Mouse (Mus musculus) intestine, embryonic 15.5 days (tissue): ENCODE results near the gene Hoxa7. TPM values are rescaled to one million over a fixed set of nuclear protein-coding genes. Genes with fewer than 3 reads are reported as not detected.

ENCODE experiments used
- ATAC-seq: fragments of 200-750 bp; cut with Nextera tagmentation; 2 replicates; pipeline ENCODE4 v1.8.0; 2017; ENCODE audit warnings: moderate TSS enrichment, moderate library complexity
- H3K27ac ChIP-seq: fragments of 300-500 bp; sonication (generic); 2 replicates; pipeline ENCODE4 v1.5.1; 2015; ENCODE audit warnings: mild to moderate bottlenecking, inconsistent platforms
- H3K27me3 ChIP-seq: fragments of 300-500 bp; sonication (generic); replicated peaks from 2 replicates; pipeline ENCODE4 v1.6.1; 2015; ENCODE audit warnings: inconsistent platforms
- H3K36me3 ChIP-seq: fragments of 300-500 bp; sonication (generic); 2 replicates; pipeline ENCODE4 v1.6.1; 2015; ENCODE audit warnings: inconsistent platforms
- H3K4me1 ChIP-seq: fragments of 300-500 bp; sonication (generic); replicated peaks from 2 replicates; pipeline ENCODE4 v1.6.1; 2015; ENCODE audit warnings: inconsistent platforms
- H3K4me2 ChIP-seq: fragments of 300-500 bp; sonication (generic); replicated peaks from 2 replicates; pipeline ENCODE4 v1.6.1; 2015; ENCODE audit warnings: mild to moderate bottlenecking, inconsistent platforms
- H3K4me3 ChIP-seq: fragments of 300-500 bp; sonication (generic); replicated peaks from 2 replicates; pipeline ENCODE4 v1.5.1; 2015; ENCODE audit warnings: inconsistent platforms
- H3K9ac ChIP-seq: fragments of 300-500 bp; sonication (generic); 2 replicates; pipeline ENCODE4 v1.6.1; 2015; ENCODE audit warnings: inconsistent platforms
- H3K9me3 ChIP-seq: fragments of 300-500 bp; sonication (generic); 2 replicates; pipeline ENCODE4 v1.6.1; 2016; ENCODE audit warnings: inconsistent platforms
- WGBS: fragments of 180-500 bp; shearing (Covaris S2); methylation state at CpG from one replicate; pipeline ENCODE4 v1.1.7; 2015; 5-methylcytosine and 5-hydroxymethylcytosine counted together
- polyA plus RNA-seq: library from polyadenylated mRNA; unstranded; fragments of >200 nt; fragmentation: Nextera tagmentation; extraction: Ambion mirVana; gene quantifications from 2 replicates; pipeline ENCODE4 v1.2.1, GENCODE M21; 2015

Hoxa7 gene
- polyA plus RNA-seq, 1 experiment from 2014 or later: 9.4 TPM

GRCm38 (mm10) chr6:52211170-52211935, 10.3 kb downstream of the Hoxa7 start:
- peak overlapping the region; percentile 52 for H3K4me3 ChIP-seq
- H3K4me1 ChIP-seq: peaks cover 40% of the 10 kb centered on the region
- H3K4me2 ChIP-seq: peak overlapping the region; percentile 69
- H3K9me3 ChIP-seq: no peaks in the 10 kb centered on the region
- WGBS: 2% methylated on average over 37 of the region's 37 CpGs
- no peaks in the 10 kb centered on the region for H3K36me3 ChIP-seq
- ATAC-seq: peak; percentile 72
- H3K27ac ChIP-seq: peak overlapping the region; percentile 48; the same call in 1 of the 2 replicates
- peak overlapping the region; percentile 69 for H3K9ac ChIP-seq
- peaks cover 75% of the 10 kb centered on the region for H3K27me3 ChIP-seq

DNA sequence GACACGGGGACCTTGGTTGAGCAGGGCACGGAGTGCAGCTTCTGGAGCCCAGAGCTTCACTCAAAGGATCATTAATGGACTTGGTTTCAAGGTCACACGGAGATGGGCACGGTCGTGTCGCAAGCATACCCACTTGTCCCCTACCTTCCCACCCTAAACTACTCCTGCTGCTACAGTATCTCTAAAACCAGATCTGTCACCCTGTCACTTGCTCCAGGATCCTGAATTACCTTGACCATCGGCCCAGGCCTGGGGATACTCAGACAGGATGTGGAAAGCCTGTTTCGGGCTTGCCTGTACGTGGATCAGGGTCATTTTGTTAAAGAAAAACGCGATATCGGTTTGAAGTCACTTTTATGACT, 12.0 kb downstream of the Hoxa7 start:
- H3K4me3 ChIP-seq: peak overlapping the region; percentile 39
- peak overlapping the region; percentile 91 for H3K4me2 ChIP-seq
- 0 out of 2 replicates have a peak overlapping the region, but pooled peaks have one; percentile 27 for H3K27ac ChIP-seq
- no peaks in the 10 kb centered on the region for H3K9me3 ChIP-seq
- H3K9ac ChIP-seq: peak overlapping the region; percentile 15
- 28% methylated on average over 12 of the region's 12 CpGs for WGBS
- peaks cover 39% of the 10 kb centered on the region for H3K4me1 ChIP-seq
- no peaks in the 10 kb centered on the region for H3K36me3 ChIP-seq
- H3K27me3 ChIP-seq: peaks cover 72% of the 10 kb centered on the region
- ATAC-seq: no peak

DNA sequence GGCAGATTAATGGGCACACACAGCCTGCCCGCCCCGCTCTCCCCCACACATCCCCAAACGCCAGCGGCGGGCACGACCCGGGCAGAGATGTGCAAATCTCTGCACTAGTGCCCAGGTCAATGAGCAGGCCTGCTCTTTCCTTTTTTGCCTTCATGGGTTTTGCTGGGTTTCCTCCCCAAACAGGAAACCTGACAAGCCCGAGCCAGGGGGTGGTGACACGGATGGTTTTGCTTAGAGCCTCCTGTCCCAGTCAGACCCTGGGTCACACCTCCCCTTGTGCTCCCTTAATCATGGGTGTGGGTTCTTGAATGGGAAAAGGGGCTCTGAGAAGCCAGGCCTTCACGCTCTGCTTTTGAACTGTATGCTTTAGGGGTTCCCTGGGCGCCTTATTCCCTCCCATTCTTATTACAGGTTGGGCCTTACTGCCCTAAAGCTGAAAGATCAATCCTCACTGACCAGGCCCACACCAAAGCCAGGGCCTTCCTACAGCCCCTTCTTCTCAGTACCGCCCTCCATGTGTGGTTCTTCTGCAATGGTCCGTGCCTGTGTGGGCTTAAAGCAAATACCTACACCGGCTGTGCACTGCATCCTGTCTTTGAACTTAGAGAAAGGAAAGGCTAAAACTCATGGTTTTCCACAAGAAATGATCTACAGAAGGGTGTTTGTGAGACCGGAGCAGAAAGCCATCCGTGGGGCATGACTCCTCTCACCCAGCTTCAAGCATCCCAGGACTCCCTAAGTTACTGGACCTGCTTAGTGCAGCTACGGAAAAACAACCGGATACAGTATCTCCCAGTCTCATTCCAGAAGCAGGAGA, 12.6 kb downstream of the Hoxa7 start:
- 28% methylated on average over 17 of the region's 18 CpGs for WGBS
- Histone ChIP-seq H3K9me3 (no peaks in the 10 kb centered on the region), H3K4me3 (peak overlapping the region; percentile 39), H3K9ac (peak overlapping the region; percentile 15), H3K4me1 (peaks cover 39% of the 10 kb centered on the region), H3K27ac (peak overlapping the region; percentile 30; the same call in 1 of the 2 replicates), H3K36me3 (no peaks in the 10 kb centered on the region), H3K4me2 (peak overlapping the region; percentile 91), H3K27me3 (peaks cover 66% of the 10 kb centered on the region)
- ATAC-seq: no peak

- Histone ChIP-seq H3K9me3 (no peaks in the 10 kb centered on the region), H3K36me3 (no peaks in the 10 kb centered on the region), H3K9ac (peak within 1 kb of the TSS; percentile 15), H3K4me2 (peak within 1 kb of the TSS; percentile 91), H3K4me3 (peak within 1 kb of the TSS; percentile 39), H3K27me3 (peaks cover 63% of the 10 kb centered on the region), H3K4me1 (peaks cover 39% of the 10 kb centered on the region), H3K27ac (peak within 1 kb of the TSS; percentile 33)
- ATAC-seq: 0 out of 2 replicates have a peak, but pooled peaks have one; percentile 6
- 7% methylated on average over 47 of the region's 47 CpGs for WGBS
Measured at GRCm38 (mm10) chr6:52208072-52208867, 13.4 kb downstream of the Hoxa7 start, which contains the start of gene Hoxa6. Gene Hoxa6, minus strand, starts transcription at chr6:52208722.

- Histone ChIP-seq H3K27me3 (peaks cover 57% of the 10 kb centered on the region), H3K36me3 (no peaks in the 10 kb centered on the region), H3K9ac (no peak overlapping the region), H3K4me2 (peak overlapping the region; percentile 91), H3K4me3 (0 out of 2 replicates have a peak overlapping the region, but pooled peaks have one; percentile 9), H3K27ac (0 out of 2 replicates have a peak overlapping the region, but pooled peaks have one; percentile 33), H3K9me3 (no peaks in the 10 kb centered on the region), H3K4me1 (peaks cover 34% of the 10 kb centered on the region)
- ATAC-seq: no peak
Measured at GRCm38 (mm10) chr6:52207684-52207976, 14.0 kb downstream of the Hoxa7 start.

DNA sequence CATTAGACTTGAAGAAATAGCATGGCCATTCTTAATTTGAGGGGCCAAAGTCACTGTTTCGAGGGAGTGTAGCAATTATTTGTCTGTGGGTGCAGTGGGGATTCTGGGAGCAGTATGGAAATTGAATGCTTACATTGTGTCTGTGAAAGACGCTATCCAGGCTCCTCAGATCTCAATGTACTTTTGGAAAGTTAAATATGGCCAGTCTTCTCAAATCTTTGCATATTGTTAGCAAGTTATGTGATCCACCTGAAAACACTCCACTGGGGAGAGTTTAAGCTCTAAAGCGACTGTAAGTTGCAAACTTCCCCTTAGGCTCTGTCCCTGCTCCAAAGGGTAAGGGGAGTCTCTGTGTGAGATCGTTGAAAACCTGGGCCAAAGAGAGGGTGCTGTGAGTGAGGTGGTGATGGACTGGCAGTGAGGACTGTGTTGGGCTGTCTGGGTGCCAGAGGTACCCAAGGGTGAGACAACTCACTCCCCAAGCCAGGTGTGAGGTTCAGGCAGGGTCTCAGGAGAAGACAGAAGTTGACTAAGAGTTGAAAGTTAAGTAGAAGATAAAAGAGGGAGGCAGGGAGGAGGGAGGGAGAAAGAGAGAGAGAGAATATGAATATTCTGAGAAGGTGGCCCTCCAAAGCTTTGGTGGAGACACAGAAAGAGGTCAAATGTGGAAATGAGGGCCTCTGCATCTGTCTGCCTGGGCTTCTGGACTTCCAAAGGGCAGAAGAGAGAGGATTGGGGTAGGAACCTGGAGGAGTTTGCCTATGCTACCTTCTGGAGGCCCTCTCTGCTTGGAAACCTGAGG, 14.6 kb downstream of the Hoxa7 start:
- peak overlapping the region; percentile 91 for H3K4me2 ChIP-seq
- 0 out of 2 replicates have a peak overlapping the region, but pooled peaks have one; percentile 33 for H3K27ac ChIP-seq
- no peak for ATAC-seq
- H3K27me3 ChIP-seq: peaks cover 55% of the 10 kb centered on the region
- H3K36me3 ChIP-seq: no peaks in the 10 kb centered on the region
- H3K9ac ChIP-seq: 0 out of 2 replicates have a peak overlapping the region, but pooled peaks have one; percentile 9
- peaks cover 38% of the 10 kb centered on the region for H3K4me1 ChIP-seq
- H3K4me3 ChIP-seq: peak overlapping the region; percentile 9; the same call in 1 of the 2 replicates
- WGBS: 30% methylated on average over 4 of the region's 4 CpGs
- H3K9me3 ChIP-seq: no peaks in the 10 kb centered on the region

- peak overlapping the region; percentile 9; the same call in 1 of the 2 replicates for H3K9ac ChIP-seq
- peaks cover 27% of the 10 kb centered on the region for H3K4me1 ChIP-seq
- peak overlapping the region; percentile 91 for H3K4me2 ChIP-seq
- WGBS: 30% methylated on average over 55 of the region's 55 CpGs
- H3K27me3 ChIP-seq: peaks cover 45% of the 10 kb centered on the region
- ATAC-seq: no peak
- no peaks in the 10 kb centered on the region for H3K36me3 ChIP-seq
- peak overlapping the region; percentile 45 for H3K27ac ChIP-seq
- peak overlapping the region; percentile 14 for H3K4me3 ChIP-seq
- H3K9me3 ChIP-seq: no peaks in the 10 kb centered on the region
Measured at GRCm38 (mm10) chr6:52205638-52206621, 15.7 kb downstream of the Hoxa7 start.

DNA sequence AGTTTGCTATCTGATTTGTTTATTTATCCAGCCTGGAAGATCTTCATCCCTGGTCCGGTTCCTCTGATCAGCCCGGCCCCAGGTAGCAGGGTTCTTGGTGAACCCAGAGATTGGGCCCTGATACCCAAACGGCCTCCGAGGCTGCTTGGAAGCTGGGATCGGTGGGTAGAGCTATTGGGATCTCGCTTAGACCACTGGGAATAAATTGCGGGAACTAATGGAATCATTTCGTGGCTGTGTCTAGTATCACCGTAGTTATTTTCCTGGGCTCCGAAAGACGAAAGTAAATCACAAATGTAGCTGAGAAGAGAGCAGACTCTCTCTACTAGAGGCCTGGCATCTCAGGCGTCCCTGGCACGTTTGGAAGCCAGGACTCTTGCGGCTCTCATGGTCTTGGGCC, 16.4 kb downstream of the Hoxa7 start:
- Histone ChIP-seq H3K9ac (peak overlapping the region; percentile 9; the same call in 1 of the 2 replicates), H3K4me1 (peaks cover 30% of the 10 kb centered on the region), H3K4me2 (peak overlapping the region; percentile 91), H3K27me3 (peaks cover 43% of the 10 kb centered on the region), H3K4me3 (peak overlapping the region; percentile 4; the same call in 1 of the 2 replicates), H3K27ac (peak overlapping the region; percentile 45), H3K36me3 (no peaks in the 10 kb centered on the region), H3K9me3 (no peaks in the 10 kb centered on the region)
- ATAC-seq: no peak
- WGBS: 31% methylated on average over 14 of the region's 14 CpGs

DNA sequence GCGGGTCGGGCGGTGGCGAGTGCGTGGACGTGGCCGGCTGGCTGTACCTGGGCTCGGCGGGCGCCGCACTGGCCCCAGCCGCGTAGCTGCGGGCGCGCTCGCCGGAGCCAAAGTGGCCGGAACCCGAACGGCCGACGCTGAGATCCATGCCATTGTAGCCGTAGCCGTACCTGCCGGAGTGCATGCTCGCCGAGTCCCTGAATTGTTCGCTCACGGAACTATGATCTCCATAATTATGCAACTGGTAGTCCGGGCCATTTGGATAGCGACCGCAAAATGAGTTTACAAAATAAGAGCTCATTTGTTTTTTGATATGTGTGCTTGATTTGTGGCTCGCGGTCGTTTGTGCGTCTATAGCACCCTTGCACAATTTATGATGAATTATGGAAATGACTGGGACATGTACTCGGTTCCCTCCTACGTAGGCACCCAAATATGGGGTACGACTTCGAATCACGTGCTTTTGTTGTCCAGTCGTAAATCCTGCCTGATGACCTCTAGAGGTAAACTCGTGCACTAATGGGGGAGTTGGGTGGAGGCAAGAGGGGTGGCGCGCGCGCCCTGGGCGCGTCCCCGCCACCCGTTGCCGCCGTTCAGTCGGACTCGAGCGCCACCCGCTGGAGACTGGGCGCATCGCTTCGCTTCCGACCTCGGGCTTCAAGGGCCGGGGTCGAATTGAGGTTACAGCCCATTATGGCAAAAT, 17.5 kb downstream of the Hoxa7 start, which contains the start of gene Hoxa5:
Gene Hoxa5 (minus strand): TSS at position 538 of the 703 bp plus-strand sequence.
- H3K36me3 ChIP-seq: no peaks in the 10 kb centered on the region
- peaks cover 27% of the 10 kb centered on the region for H3K4me1 ChIP-seq
- H3K27ac ChIP-seq: peak within 1 kb of the TSS; percentile 73
- WGBS: 3% methylated on average over 65 of the region's 65 CpGs
- H3K9ac ChIP-seq: peak within 1 kb of the TSS; percentile 81
- H3K27me3 ChIP-seq: peaks cover 33% of the 10 kb centered on the region
- H3K4me3 ChIP-seq: peak within 1 kb of the TSS; percentile 60
- ATAC-seq: peak; percentile 55
- H3K4me2 ChIP-seq: peak within 1 kb of the TSS; percentile 91
- H3K9me3 ChIP-seq: no peaks in the 10 kb centered on the region
